Mouse (Mus musculus) natural killer cell, adult 2 months (primary cell): ENCODE measurements around the gene D11Wsu47e.
A peak's percentile ranks its signal among the peaks of the same experiment; 100 is the strongest.

Experiments
- DNase-seq, 2 experiments: peaks; one replicate each; pipeline ENCODE4 v3.0.0; 2022; ENCODE audit warnings: low spot score in 2 of 2

Gene D11Wsu47e

GRCm38 (mm10) chr11:113666648-113667047, 17.6 kb upstream of the D11Wsu47e start:
- DNase-seq: no peak

- DNase-seq: no peak
Measured at GRCm38 (mm10) chr11:113667122-113667521, 17.1 kb upstream of the D11Wsu47e start.

- no peak for DNase-seq
Measured at GRCm38 (mm10) chr11:113667704-113668103, 16.5 kb upstream of the D11Wsu47e start.

GRCm38 (mm10) chr11:113668857-113669256, 15.4 kb upstream of the D11Wsu47e start:
- DNase-seq: no peak

- no peak for DNase-seq
Measured at GRCm38 (mm10) chr11:113669711-113670110, 14.5 kb upstream of the D11Wsu47e start.

- no peak for DNase-seq
Measured at GRCm38 (mm10) chr11:113673614-113674013, 10.6 kb upstream of the D11Wsu47e start.

GRCm38 (mm10) chr11:113674595-113674994, 9.6 kb upstream of the D11Wsu47e start:
- no peak for DNase-seq

- no peak for DNase-seq
Measured at GRCm38 (mm10) chr11:113676847-113677246, 7.4 kb upstream of the D11Wsu47e start.

GRCm38 (mm10) chr11:113677378-113677777, 6.8 kb upstream of the D11Wsu47e start:
- DNase-seq: no peak

GRCm38 (mm10) chr11:113678373-113678772, 5.8 kb upstream of the D11Wsu47e start:
- no peak for DNase-seq

- DNase-seq: no peak
Measured at GRCm38 (mm10) chr11:113680954-113681353, 3.3 kb upstream of the D11Wsu47e start.

GRCm38 (mm10) chr11:113681979-113682378, 2.2 kb upstream of the D11Wsu47e start:
- DNase-seq: no peak

- DNase-seq: peak; percentile 18 to 28
Measured at GRCm38 (mm10) chr11:113682897-113683626, 1.1 kb upstream of the D11Wsu47e start.

- no peak for DNase-seq
Measured at GRCm38 (mm10) chr11:113683627-113683956, 620 bp upstream of the D11Wsu47e start.

- DNase-seq: peak in 1 of 2 experiments; percentile 11
Measured at GRCm38 (mm10) chr11:113684707-113685426, 655 bp downstream of the D11Wsu47e start.

- DNase-seq: no peak
Measured at GRCm38 (mm10) chr11:113687031-113687430, 2.8 kb downstream of the D11Wsu47e start.

GRCm38 (mm10) chr11:113690506-113690905, 6.3 kb downstream of the D11Wsu47e start:
- no peak for DNase-seq

GRCm38 (mm10) chr11:113691318-113691717, 7.1 kb downstream of the D11Wsu47e start:
- DNase-seq: no peak

GRCm38 (mm10) chr11:113691851-113692250, 7.6 kb downstream of the D11Wsu47e start:
- DNase-seq: no peak

- DNase-seq: no peak
Measured at GRCm38 (mm10) chr11:113697571-113697970, 13.4 kb downstream of the D11Wsu47e start.

GRCm38 (mm10) chr11:113698013-113698545, 13.9 kb downstream of the D11Wsu47e start:
- no peak for DNase-seq

GRCm38 (mm10) chr11:113699643-113700042, 15.4 kb downstream of the D11Wsu47e start:
- no peak for DNase-seq

GRCm38 (mm10) chr11:113703758-113704157, 19.5 kb downstream of the D11Wsu47e start:
- DNase-seq: peak; percentile 40 to 63
